Mouse (Mus musculus) limb, embryonic 12.5 days (tissue): Measurements from ENCODE around the gene Atg7. TPM values are rescaled to one million over a fixed set of nuclear protein-coding genes. Genes with fewer than 3 reads are reported as not detected.

Experiments
- ATAC-seq: fragments of 200-750 bp; cut with Nextera tagmentation; 2 replicates; pipeline ENCODE4 v1.8.0; 2017; ENCODE audit warnings: low read depth, moderate TSS enrichment; ENCODE audit not compliant: insufficient number of reproducible peaks, insufficient read depth, low FRiP score, low TSS enrichment
- H3K27ac ChIP-seq: fragments of 300-500 bp; sonication (generic); 2 replicates; pipeline ENCODE4 v1.5.1; 2016; ENCODE audit warnings: mild to moderate bottlenecking, moderate library complexity
- H3K27me3 ChIP-seq: fragments of 300-500 bp; sonication (generic); 2 replicates; pipeline ENCODE4 v1.6.1; 2016; ENCODE audit warnings: mild to moderate bottlenecking, moderate library complexity
- H3K36me3 ChIP-seq: fragments of 300-500 bp; sonication (generic); 2 replicates; pipeline ENCODE4 v1.6.1; 2016; ENCODE audit warnings: mild to moderate bottlenecking, moderate library complexity
- H3K4me1 ChIP-seq: fragments of 300-500 bp; sonication (generic); replicated peaks from 2 replicates; pipeline ENCODE4 v1.6.1; 2016
- H3K4me2 ChIP-seq: fragments of 300-500 bp; sonication (generic); 2 replicates; pipeline ENCODE4 v1.6.1; 2016; ENCODE audit warnings: mild to moderate bottlenecking, moderate library complexity
- H3K4me3 ChIP-seq: fragments of 300-500 bp; sonication (generic); replicated peaks from 2 replicates; pipeline ENCODE4 v1.5.1; 2016; ENCODE audit warnings: mild to moderate bottlenecking
- H3K9ac ChIP-seq: fragments of 300-500 bp; sonication (generic); replicated peaks from 2 replicates; pipeline ENCODE4 v1.6.1; 2016; ENCODE audit warnings: mild to moderate bottlenecking, moderate library complexity
- H3K9me3 ChIP-seq: fragments of 300-500 bp; sonication (generic); 2 replicates; pipeline ENCODE4 v1.6.1; 2016; ENCODE audit warnings: mild to moderate bottlenecking, moderate library complexity
- whole genome bisulfite sequencing: fragments of 180-500 bp; shearing (Covaris S2); methylation state at CpG from one replicate; pipeline ENCODE4 v1.1.7; 2016; 5-methylcytosine and 5-hydroxymethylcytosine counted together
- polyA plus RNA-seq: library from polyadenylated mRNA; unstranded; fragments of >200 nt; fragmentation: Nextera tagmentation; extraction: Ambion mirVana; gene quantifications from 2 replicates; pipeline ENCODE4 v1.2.1, GENCODE M21; 2016

The Atg7 gene
- polyA plus RNA-seq, 1 experiment from 2014 or later = 17.1 TPM

- H3K27me3 ChIP-seq = no peaks in the 10 kb centered on the region
- H3K4me3 ChIP-seq = no peak overlapping the region
- no peak for ATAC-seq
- H3K27ac ChIP-seq = peak overlapping the region; percentile 45; the same call in 1 of the 2 replicates
- no peak overlapping the region for H3K4me2 ChIP-seq
- no peak overlapping the region for H3K9ac ChIP-seq
- WGBS = 67% methylated on average over 4 of the region's 4 CpGs
- peaks cover 55% of the 10 kb centered on the region for H3K4me1 ChIP-seq
- H3K36me3 ChIP-seq = peaks cover 34% of the 10 kb centered on the region
- no peaks in the 10 kb centered on the region for H3K9me3 ChIP-seq
These were observed 213.6 kb downstream of the Atg7 start for GRCm38 (mm10) chr6:114856501-114856900.

- H3K4me2 ChIP-seq = no peak overlapping the region
- H3K9me3 ChIP-seq = no peaks in the 10 kb centered on the region
- no peak for ATAC-seq
- peaks cover 51% of the 10 kb centered on the region for H3K36me3 ChIP-seq
- peak overlapping the region; percentile 56; the same call in 1 of the 2 replicates for H3K27ac ChIP-seq
- H3K4me1 ChIP-seq = peaks cover 43% of the 10 kb centered on the region
- WGBS = 92% methylated on average over 3 of the region's 3 CpGs
- H3K9ac ChIP-seq = no peak overlapping the region
- no peaks in the 10 kb centered on the region for H3K27me3 ChIP-seq
- no peak overlapping the region for H3K4me3 ChIP-seq
These were observed 215.3 kb downstream of the Atg7 start for GRCm38 (mm10) chr6:114857996-114858721.

GRCm38 (mm10) chr6:114858722-114859053, 215.8 kb downstream of the Atg7 start:
- Histone ChIP-seq H3K27me3 (no peaks in the 10 kb centered on the region), H3K36me3 (peaks cover 56% of the 10 kb centered on the region), H3K4me1 (peaks cover 41% of the 10 kb centered on the region), H3K27ac (no peak overlapping the region), H3K4me2 (no peak overlapping the region), H3K9me3 (no peaks in the 10 kb centered on the region), H3K4me3 (no peak overlapping the region), H3K9ac (no peak overlapping the region)
- ATAC-seq = no peak
- 87% methylated on average over 4 of the region's 4 CpGs for WGBS

GRCm38 (mm10) chr6:114860677-114861568, 218.0 kb downstream of the Atg7 start:
- peaks cover 33% of the 10 kb centered on the region for H3K4me1 ChIP-seq
- WGBS = 87% methylated on average over 14 of the region's 14 CpGs
- no peak for ATAC-seq
- H3K9ac ChIP-seq = no peak overlapping the region
- no peak overlapping the region for H3K4me2 ChIP-seq
- no peaks in the 10 kb centered on the region for H3K9me3 ChIP-seq
- H3K4me3 ChIP-seq = no peak overlapping the region
- H3K27ac ChIP-seq = peak overlapping the region; percentile 64; the same call in 1 of the 2 replicates
- peaks cover 65% of the 10 kb centered on the region for H3K36me3 ChIP-seq
- H3K27me3 ChIP-seq = no peaks in the 10 kb centered on the region

GRCm38 (mm10) chr6:114861591-114861990, 218.7 kb downstream of the Atg7 start:
- Histone ChIP-seq H3K9ac (no peak overlapping the region), H3K4me2 (no peak overlapping the region), H3K27me3 (no peaks in the 10 kb centered on the region), H3K9me3 (no peaks in the 10 kb centered on the region), H3K4me3 (no peak overlapping the region), H3K27ac (peak overlapping the region; percentile 64; the same call in 1 of the 2 replicates), H3K4me1 (peaks cover 35% of the 10 kb centered on the region), H3K36me3 (peaks cover 65% of the 10 kb centered on the region)
- 80% methylated on average over 9 of the region's 9 CpGs for WGBS
- ATAC-seq = no peak

GRCm38 (mm10) chr6:114862046-114862445, 219.1 kb downstream of the Atg7 start:
- ATAC-seq = no peak
- WGBS = 79% methylated on average over 9 of the region's 9 CpGs
- no peaks in the 10 kb centered on the region for H3K9me3 ChIP-seq

GRCm38 (mm10) chr6:114863501-114863900, 220.6 kb downstream of the Atg7 start:
- no peak for ATAC-seq
- Histone ChIP-seq H3K27ac (no peak overlapping the region), H3K36me3 (peaks cover 67% of the 10 kb centered on the region), H3K27me3 (no peaks in the 10 kb centered on the region), H3K9ac (no peak overlapping the region), H3K9me3 (no peaks in the 10 kb centered on the region), H3K4me1 (peaks cover 28% of the 10 kb centered on the region), H3K4me2 (no peak overlapping the region), H3K4me3 (no peak overlapping the region)
- 88% methylated on average over 5 of the region's 5 CpGs for WGBS

More at GRCm38 (mm10) chr6:114862046-114862445, 219.1 kb downstream of the Atg7 start:
- H3K27me3 ChIP-seq = no peaks in the 10 kb centered on the region
- no peak overlapping the region for H3K4me3 ChIP-seq
- H3K27ac ChIP-seq = no peak overlapping the region
- H3K9ac ChIP-seq = no peak overlapping the region
- H3K4me1 ChIP-seq = peaks cover 35% of the 10 kb centered on the region
- H3K4me2 ChIP-seq = no peak overlapping the region
- peaks cover 66% of the 10 kb centered on the region for H3K36me3 ChIP-seq

- H3K4me2 ChIP-seq = no peak overlapping the region
- peaks cover 62% of the 10 kb centered on the region for H3K36me3 ChIP-seq
- H3K27me3 ChIP-seq = no peaks in the 10 kb centered on the region
- WGBS = 87% methylated on average over 8 of the region's 8 CpGs
- no peak for ATAC-seq
- H3K9me3 ChIP-seq = no peaks in the 10 kb centered on the region
- H3K4me3 ChIP-seq = no peak overlapping the region
- 0 out of 2 replicates have a peak overlapping the region, but pooled peaks have one; percentile 7 for H3K27ac ChIP-seq
- H3K9ac ChIP-seq = no peak overlapping the region
- H3K4me1 ChIP-seq = peaks cover 35% of the 10 kb centered on the region
These were observed 221.5 kb downstream of the Atg7 start for GRCm38 (mm10) chr6:114864421-114864820.

GRCm38 (mm10) chr6:114866078-114866477, 223.2 kb downstream of the Atg7 start:
- Histone ChIP-seq H3K27me3 (no peaks in the 10 kb centered on the region), H3K27ac (peak overlapping the region; percentile 5; the same call in 1 of the 2 replicates), H3K4me1 (peaks cover 51% of the 10 kb centered on the region), H3K36me3 (peaks cover 52% of the 10 kb centered on the region), H3K4me3 (no peak overlapping the region), H3K4me2 (no peak overlapping the region), H3K9me3 (no peaks in the 10 kb centered on the region), H3K9ac (no peak overlapping the region)
- WGBS = 83% methylated on average over 3 of the region's 3 CpGs
- no peak for ATAC-seq

GRCm38 (mm10) chr6:114866619-114867018, 223.7 kb downstream of the Atg7 start:
- peaks cover 52% of the 10 kb centered on the region for H3K36me3 ChIP-seq
- H3K9me3 ChIP-seq = no peaks in the 10 kb centered on the region
- no peak overlapping the region for H3K9ac ChIP-seq
- no peak for ATAC-seq
- peaks cover 57% of the 10 kb centered on the region for H3K4me1 ChIP-seq
- no peak overlapping the region for H3K4me2 ChIP-seq
- no peak overlapping the region for H3K4me3 ChIP-seq
- H3K27ac ChIP-seq = no peak overlapping the region
- WGBS = 90% methylated on average over 4 of the region's 4 CpGs
- H3K27me3 ChIP-seq = no peaks in the 10 kb centered on the region

GRCm38 (mm10) chr6:114868656-114869055, 225.8 kb downstream of the Atg7 start:
- H3K4me2 ChIP-seq = no peak overlapping the region
- H3K9ac ChIP-seq = peak overlapping the region; percentile 2; the same call in 1 of the 2 replicates
- ATAC-seq = no peak
- WGBS = 74% methylated on average over 7 of the region's 7 CpGs
- H3K4me1 ChIP-seq = peaks cover 67% of the 10 kb centered on the region
- H3K4me3 ChIP-seq = no peak overlapping the region
- H3K36me3 ChIP-seq = peaks cover 33% of the 10 kb centered on the region
- H3K9me3 ChIP-seq = no peaks in the 10 kb centered on the region
- peak overlapping the region; percentile 82 for H3K27ac ChIP-seq
- no peaks in the 10 kb centered on the region for H3K27me3 ChIP-seq
